Mouse (Mus musculus): ENCODE results near the gene Krtap4-7.
A peak's percentile ranks its signal among the peaks of the same experiment; 100 is the strongest.
"Not testable (repeated sequence)": the region's sequence is repeated elsewhere in the genome, so short reads cannot be mapped to it uniquely, and the experiment has no call there.

Gene Krtap4-7

GRCm38 (mm10) chr11:99643635-99644139, at the start of gene Krtap4-7:
Krtap4-7 (minus strand) TSS chr11:99644089.
- DNase-seq (ENCODE audit: low spot score in 2 of 2), result not testable (repeated sequence)

GRCm38 (mm10) chr11:99690463-99690862, 46.6 kb upstream of the Krtap4-7 start, which contains the start of gene Gm14190:
Gm14190 (minus strand) TSS chr11:99690740.
- DNase-seq (ENCODE audit: low spot score in 2 of 2), result no peak

- DNase-seq (ENCODE audit: low spot score in 2 of 2), result not testable (repeated sequence)
Observed at GRCm38 (mm10) chr11:99685235-99685634, 41.3 kb upstream of the Krtap4-7 start.

- peak in 1 of 2 experiments; percentile 9 for DNase-seq (ENCODE audit: low spot score in 2 of 2)
Observed at GRCm38 (mm10) chr11:99683481-99683880, 39.6 kb upstream of the Krtap4-7 start.

GRCm38 (mm10) chr11:99665860-99666259, 22.0 kb upstream of the Krtap4-7 start, which contains the start of gene Krtap4-6:
Krtap4-6 (minus strand) TSS chr11:99665960.
- DNase-seq (ENCODE audit: low spot score in 2 of 2), result no peak

GRCm38 (mm10) chr11:99662802-99663201, 18.9 kb upstream of the Krtap4-7 start:
- DNase-seq (ENCODE audit: low spot score in 2 of 2), result no peak

- DNase-seq (ENCODE audit: low spot score in 2 of 2), result no peak
Observed at GRCm38 (mm10) chr11:99659256-99659655, 15.4 kb upstream of the Krtap4-7 start.

GRCm38 (mm10) chr11:99658467-99659010, 14.7 kb upstream of the Krtap4-7 start, which contains the start of gene Gm11563:
Gm11563 (minus strand) TSS chr11:99658960.
- DNase-seq (ENCODE audit: low spot score in 2 of 2), result not testable (repeated sequence)

- no peak for DNase-seq (ENCODE audit: low spot score in 2 of 2)
Observed at GRCm38 (mm10) chr11:99657051-99657450, 13.2 kb upstream of the Krtap4-7 start.

GRCm38 (mm10) chr11:99650136-99650535, 6.2 kb upstream of the Krtap4-7 start, which contains the start of gene Gm11555:
Gm11555 (minus strand) TSS chr11:99650236.
- no peak for DNase-seq (ENCODE audit: low spot score in 2 of 2)

GRCm38 (mm10) chr11:99646444-99646843, 2.6 kb upstream of the Krtap4-7 start:
- no peak for DNase-seq (ENCODE audit: low spot score in 2 of 2)

- no peak for DNase-seq (ENCODE audit: low spot score in 2 of 2)
Observed at GRCm38 (mm10) chr11:99644351-99644750, 462 bp upstream of the Krtap4-7 start.

- no peak for DNase-seq (ENCODE audit: low spot score in 2 of 2)
Observed at GRCm38 (mm10) chr11:99640926-99641325, 3.0 kb downstream of the Krtap4-7 start.

- no peak for DNase-seq (ENCODE audit: low spot score in 2 of 2)
Observed at GRCm38 (mm10) chr11:99637086-99637485, 6.8 kb downstream of the Krtap4-7 start.

- DNase-seq (ENCODE audit: low spot score in 2 of 2), result no peak
Observed at GRCm38 (mm10) chr11:99634653-99635134, 9.2 kb downstream of the Krtap4-7 start, which contains the start of gene Krtap4-2. Krtap4-2 (minus strand) TSS chr11:99635084.

GRCm38 (mm10) chr11:99633293-99633692, 10.6 kb downstream of the Krtap4-7 start:
- no peak for DNase-seq (ENCODE audit: low spot score in 2 of 2)

GRCm38 (mm10) chr11:99630890-99631289, 13.0 kb downstream of the Krtap4-7 start:
- DNase-seq (ENCODE audit: low spot score in 2 of 2), result no peak

- no peak for DNase-seq (ENCODE audit: low spot score in 2 of 2)
Observed at GRCm38 (mm10) chr11:99628138-99628537, 15.8 kb downstream of the Krtap4-7 start, which contains the start of gene Krtap4-1. Krtap4-1 (minus strand) TSS chr11:99628238.

- DNase-seq (ENCODE audit: low spot score in 2 of 2), result no peak
Observed at GRCm38 (mm10) chr11:99620335-99620734, 23.6 kb downstream of the Krtap4-7 start, which contains the start of gene Gm11562. Gm11562 (minus strand) TSS chr11:99620435.

GRCm38 (mm10) chr11:99614796-99615363, 29.0 kb downstream of the Krtap4-7 start, which contains the start of gene Krtap2-4:
Krtap2-4 (minus strand) TSS chr11:99614846.
- no peak for DNase-seq (ENCODE audit: low spot score in 2 of 2)

- DNase-seq (ENCODE audit: low spot score in 2 of 2), result not testable (repeated sequence)
Observed at GRCm38 (mm10) chr11:99610089-99610488, 33.8 kb downstream of the Krtap4-7 start, which contains the start of gene Gm11937. Gm11937 (minus strand) TSS chr11:99610189.

GRCm38 (mm10) chr11:99609126-99609525, 34.8 kb downstream of the Krtap4-7 start:
- no peak for DNase-seq (ENCODE audit: low spot score in 2 of 2)
